Mouse (Mus musculus): ENCODE data around the gene Synpr.

Gene Synpr

DNA sequence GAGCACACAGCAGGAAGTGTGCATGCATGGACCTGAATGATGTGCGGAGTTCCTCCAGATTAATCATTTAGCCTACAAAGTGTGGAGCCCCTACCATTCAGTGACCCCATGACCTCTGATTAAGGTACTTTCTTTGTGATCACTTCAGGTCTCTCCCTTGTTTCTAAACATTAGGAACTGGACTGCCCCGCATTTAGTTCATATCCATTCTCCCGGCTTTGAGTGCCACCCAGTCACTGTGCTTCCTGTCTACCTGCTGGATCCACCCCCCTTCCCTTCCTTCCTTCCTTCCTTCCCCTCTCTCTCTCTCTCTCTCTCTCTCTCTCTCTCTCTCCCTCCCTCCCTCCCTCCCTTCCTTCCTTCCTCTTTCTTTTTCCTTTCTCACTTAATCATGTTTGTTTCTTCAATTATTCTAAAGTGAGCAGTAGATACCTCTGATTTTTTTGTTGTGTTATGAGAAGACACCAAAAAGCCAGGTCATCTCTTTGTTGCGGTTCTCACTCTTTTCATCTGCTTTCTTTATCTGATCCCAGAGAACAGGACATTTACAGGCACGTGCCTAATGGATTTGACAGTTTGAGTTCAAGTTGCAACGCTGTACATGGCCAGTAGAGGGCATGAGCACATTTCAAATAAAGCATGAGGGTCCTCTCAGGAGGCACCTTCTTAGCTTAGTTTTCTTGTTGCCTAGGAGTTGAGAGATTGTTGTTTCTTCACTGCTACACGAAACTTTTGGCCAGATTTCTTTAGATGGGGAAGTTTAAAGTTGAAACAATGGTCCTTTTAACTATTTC lies 71.2 kb downstream of the Synpr start:
- peak; percentile 83 to 84 for DNase-seq

DNA sequence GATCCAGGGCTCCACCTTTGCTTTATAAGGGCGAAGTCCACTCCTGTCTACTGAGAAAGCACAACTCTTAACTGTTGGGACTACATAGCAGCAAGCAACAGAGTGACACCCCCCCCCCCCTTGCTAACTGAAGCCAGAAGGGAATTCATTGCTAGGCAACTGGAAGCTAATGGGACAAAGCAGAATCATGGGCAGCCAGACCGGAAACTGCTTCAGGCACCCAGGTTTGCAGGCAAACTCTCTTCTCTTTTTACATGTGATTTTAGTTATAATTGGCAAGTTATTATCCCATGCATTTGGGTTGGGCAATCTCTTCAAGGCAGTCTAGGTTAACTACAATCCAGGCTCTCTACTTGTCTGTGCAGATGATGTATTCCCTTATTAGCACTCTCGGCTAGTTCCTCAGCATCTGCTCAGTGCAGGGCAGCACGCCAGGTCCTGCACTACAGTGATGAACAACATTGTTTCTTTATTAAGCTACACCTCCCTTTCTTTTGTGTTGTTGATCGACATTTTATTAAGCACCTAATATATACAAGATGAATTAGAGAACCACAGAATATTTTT lies 72.6 kb downstream of the Synpr start:
- DNase-seq = peak in 1 of 2 experiments; percentile 18

DNA sequence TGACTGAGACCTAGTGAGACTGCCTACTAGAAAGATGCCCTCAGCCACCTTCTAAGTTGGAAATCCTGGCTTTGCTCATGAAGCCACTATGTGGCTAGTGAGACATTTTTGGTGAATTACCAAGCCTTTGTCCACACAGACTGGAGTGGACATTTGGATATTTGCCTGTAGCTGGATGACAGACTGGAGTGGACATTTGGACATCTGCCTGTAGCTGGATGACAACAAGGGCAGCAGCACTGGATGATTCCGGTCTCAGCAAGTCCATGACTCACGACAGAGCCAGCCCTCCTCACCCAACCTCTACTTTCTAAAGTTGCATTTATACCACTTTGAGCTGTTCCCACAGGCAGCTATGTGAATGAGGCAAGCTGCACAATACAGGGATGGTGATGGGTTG lies 73.5 kb downstream of the Synpr start:
- no peak for DNase-seq

DNA sequence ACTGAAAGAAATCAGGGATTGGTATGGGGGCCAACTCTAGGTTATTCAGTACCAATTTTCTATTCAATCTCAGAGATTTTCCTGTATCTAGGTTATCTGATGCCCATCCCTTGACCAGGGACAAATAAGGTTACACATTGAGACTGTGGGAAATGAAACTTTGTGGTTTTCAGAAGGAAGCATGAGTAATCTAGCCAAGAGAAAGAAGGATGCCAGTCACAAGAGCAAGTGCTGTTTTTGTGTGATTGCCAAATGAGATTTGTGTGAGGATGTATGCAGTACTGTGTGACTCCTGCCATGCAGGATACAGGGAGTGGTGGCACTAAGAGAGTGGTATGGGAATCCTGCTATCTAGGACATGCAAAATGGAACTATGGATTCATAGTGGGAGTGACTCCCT lies 76.6 kb downstream of the Synpr start:
- no peak for DNase-seq

DNA sequence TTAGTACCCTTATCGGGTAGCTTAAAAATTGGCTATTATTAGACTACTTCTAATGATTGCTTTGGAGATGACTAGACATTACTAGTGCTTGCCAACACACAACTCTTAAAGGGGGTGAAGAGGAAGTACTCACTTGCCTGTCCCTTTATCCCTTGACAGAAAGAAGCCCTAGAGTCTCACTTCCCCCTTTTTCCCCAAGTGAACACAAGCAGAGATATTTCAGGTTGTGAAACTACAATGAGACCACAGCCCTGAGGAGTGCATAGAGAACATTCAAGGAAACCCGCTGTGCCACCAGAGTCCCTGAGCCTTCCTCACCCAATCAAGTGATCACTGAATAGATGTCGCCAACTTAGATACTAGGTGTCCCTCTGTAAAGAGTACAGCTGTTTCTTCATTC lies 77.1 kb downstream of the Synpr start:
- DNase-seq = no peak

DNA sequence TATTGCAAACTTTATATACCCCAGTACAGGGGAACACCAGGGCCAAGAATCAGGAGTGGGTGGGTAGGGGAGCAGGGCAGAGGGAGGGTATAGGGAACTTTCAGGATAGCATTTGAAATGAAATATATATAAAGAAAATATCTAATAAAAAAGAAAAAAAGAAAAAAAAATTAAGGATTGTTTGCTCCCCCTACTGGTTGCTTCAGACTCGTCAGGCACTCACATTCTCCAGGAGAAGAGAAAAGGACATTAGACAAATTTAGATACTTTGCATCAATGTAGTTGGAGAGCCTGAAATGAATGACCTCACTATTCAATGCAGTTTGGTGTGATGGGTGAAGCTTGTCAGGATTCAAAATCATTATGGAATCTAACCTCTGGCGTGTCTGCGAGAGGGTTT lies 83.7 kb downstream of the Synpr start:
- no peak for DNase-seq

DNA sequence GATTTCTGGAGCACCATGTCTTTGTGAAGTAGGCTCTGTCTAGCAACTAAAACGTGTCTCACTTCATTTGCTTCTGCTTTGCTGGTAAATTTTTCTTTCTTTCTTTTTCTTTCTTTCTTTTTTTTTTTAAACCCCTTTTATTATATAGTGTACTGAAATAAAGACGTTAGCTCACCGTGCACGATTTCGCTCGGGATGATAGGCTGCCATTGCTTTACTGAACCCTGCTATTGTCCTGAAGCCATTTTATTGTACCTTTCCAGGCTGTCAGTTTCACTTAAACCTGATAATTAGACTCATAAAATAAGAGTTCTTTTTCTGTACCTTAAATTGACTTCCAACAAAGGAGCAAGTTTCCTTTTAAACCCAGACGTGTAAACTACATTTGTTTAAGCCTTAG lies 104.5 kb downstream of the Synpr start:
- DNase-seq = no peak

DNA sequence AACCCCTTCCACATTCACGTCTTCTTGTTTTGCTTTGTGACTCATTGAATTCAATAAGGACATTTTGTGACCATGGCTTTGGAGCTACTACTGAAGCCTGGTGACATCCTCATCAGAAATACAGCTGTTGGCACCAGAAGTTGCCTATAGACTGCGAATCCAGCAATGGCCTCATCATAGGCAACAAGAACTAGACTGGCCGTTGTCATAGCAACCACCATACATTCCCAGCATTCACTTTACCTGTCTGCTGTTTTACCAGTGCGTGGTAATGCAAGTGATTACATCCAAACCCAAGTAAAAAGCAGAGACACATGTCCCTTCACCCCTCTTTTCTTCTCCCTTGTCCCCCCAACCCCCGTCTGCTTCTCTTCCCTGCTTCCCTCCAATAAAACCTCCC lies 105.4 kb downstream of the Synpr start:
- no peak for DNase-seq

DNA sequence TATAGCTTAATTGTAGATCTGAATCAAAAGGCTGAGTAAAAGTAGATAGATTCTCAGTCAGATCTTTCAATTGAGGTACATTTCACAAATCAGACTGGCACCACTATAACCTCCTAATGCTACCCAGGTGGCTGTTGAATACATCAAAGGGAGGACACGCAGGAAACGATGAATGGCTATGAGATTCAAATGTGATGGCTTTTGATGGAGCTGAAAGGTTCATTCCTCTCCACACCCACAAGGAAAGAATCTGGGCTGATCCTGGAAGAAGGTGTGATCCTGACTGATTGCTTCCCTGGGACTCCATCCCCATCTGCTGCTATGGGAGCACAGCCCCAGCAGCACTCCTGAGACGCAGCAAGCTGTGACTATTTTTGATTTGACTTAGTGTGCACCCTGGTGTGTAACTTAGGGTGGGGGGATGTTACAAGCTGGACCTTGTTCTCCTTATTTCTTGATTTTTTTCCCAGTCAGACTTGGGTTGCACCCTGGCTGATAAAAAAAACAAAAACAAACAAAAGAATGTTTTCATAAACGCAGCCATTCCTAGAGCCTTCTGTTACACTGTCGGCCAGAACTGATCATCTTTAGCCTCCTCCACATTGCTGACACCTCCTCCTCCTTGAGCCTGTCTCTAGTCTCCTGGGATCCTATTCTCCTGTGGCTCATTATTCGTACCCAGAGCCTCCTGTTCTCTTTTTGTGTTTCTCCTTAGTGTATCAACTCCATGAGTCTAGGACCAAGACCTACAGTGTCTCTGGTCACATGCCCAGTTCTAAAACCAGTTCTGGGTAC lies 114.8 kb downstream of the Synpr start:
- DNase-seq = peak in 1 of 2 experiments; percentile 7

DNA sequence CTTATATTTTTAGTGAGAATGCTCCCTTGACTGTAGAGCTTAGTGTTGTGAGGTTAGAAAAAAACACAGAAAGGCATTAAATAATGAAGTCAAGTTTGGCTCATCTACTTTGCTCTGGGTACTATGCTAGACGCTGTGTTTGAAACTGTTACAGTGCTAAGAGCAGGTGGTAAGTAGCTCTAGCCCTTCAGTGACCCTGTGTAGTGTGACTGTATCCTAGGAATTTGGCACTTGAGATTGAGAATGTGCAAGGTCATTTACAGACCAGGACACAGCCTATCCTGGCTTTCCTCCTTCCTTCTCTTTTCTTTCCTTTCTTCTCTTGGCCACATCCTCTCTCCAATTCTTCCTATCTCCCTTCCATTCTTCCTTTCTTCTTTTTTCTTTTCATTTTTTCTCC lies 127.1 kb downstream of the Synpr start:
- DNase-seq = no peak

DNA sequence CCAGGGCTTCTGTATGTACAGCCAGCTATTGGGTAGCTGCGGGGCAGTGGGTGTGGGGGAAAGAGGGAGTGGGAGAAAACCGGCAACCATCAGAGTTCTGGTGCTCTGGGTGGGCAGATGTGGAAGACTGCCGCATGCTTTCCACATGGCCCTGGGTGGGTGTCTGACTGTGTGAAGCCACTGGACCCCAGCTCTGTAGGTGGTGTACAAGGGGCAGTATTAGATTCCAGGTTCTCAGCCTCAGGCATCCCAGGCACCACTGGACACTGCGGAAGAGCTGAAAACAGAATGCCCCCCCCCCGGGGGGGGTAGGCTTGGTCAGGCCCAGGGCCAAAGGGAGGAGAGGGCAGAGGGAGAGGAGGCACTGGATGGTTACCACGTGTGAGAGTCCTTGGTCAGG lies 156.1 kb downstream of the Synpr start:
- DNase-seq = no peak

DNA sequence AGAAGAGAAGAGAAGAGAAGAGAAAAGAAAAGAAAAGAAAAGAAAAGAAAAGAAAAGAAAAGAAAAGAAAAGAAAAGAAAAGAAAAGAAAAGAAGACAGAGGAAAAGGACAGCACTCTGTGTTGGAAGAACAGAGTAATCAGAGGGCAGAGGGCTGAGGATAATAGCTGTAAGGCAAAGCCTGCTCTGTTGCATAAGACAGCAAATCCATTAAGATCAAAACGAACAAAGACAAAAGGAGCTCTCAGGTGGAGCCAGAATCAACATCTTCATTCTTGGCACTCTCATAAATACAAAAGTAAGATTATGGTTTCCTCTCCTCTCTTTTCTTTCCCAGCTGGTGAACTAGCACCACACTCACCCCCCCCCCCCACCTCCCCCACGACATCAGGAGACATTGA lies 160.3 kb downstream of the Synpr start:
- no peak for DNase-seq

DNA sequence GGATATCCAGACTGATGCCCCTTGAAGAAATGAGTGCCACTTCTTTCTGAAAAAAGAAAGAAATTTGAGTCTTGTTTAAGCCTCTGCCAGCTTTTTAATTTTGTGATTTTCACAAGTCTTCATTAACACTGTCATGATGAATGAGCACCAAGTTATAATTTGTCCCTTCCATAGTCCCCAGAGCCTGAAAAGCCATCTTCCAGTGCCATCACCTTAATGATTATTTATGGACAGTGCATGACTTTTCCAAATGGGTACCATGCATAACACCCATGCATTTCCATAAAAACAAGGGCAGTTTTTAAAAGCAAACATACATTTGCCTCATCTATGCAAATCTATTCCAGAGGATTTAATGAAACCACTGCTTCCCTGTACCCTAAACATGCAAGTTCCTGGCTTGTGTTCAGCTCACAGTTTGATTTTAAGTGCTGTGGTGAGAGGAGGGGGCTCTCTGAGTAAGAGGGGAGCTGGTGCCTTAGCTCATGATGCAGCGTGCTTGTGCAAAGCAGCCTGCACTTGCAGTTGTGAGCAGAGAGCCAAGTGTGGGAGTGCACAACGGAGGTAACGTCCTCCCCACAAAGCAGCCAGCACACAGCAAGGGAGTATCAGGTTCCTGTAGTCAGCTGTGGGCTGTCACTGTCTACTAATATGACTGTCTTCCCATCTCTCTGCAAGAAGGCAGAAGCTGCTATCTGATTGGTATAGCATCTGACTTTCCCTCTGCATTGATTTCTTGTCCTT lies 169.1 kb downstream of the Synpr start:
- peak; percentile 8 to 15 for DNase-seq

DNA sequence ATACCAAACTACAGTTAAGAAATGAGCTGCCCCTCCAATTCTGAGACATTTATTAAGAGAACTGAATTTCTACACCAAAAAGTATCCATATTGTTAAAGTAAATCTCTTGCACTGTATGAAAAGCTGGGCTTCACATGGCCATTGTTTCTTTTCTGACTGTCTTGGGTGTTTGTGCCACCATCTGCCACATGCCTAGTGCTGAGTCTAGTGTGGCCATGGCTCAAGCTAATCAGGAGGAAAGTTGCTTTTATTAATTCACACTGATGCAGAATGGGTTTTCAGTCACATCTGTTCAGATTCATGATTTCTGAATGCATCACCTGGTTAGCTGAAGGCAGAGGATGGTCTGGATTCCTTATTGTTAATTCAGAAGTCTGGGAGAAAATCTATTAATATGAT lies 170.4 kb downstream of the Synpr start:
- peak in 1 of 2 experiments; percentile 13 for DNase-seq

DNA sequence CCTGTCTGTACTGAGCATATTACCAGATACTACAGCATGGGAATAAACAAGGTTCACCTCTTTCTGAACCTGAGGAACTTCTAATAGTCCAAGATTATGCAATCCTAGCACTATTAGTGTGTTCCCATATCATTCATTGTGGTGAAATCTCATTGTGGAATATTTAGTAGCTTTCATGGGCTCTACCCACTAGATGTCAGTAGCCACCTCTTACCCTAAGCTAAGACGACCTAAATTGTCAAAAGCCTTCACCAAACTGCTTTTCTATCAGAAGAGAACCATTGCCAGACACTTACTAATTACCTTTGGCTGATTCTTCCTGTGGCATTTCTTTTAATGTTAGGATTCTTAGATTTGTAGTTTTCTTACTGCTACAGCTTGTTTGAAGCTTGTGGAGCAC lies 174.8 kb downstream of the Synpr start:
- peak in 1 of 2 experiments; percentile 15 for DNase-seq

DNA sequence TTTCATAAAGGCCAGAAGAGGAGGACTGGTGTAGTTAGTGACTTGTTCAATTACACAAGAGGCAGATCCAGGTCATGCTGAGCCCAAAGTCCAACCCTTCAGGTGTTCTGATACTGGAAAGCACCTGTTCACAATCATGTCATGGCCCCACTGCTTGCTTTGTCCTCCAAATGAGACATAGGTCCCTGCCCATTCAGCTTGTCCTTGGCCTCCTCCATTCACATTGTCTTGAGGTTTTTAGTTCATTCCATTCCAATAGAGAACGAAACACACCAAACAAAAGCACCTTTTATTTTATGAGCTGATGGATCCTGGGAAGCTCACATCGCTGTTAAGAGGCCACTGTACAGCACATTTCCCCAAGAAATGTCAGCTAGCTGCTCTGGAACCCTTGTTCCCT lies 184.6 kb downstream of the Synpr start:
- no peak for DNase-seq

DNA sequence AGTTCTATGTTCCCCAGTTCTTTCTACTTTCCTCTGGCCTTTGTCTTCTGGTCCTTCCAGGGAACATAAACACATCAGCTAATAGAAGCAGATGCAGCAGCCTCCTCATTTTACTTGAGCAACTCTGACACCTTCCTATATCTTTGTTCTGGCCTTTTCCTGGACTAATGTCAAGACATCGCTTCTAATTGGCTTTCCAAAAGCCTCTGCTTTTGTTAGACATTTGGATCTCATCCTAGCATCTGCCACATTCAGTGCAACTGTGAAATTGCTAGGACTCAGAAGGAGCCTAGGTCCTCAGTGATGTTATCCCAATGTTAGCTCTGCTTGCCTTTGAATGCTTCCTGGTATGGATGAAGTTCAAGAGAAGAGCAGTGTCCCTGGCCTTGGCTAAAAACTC lies 193.2 kb downstream of the Synpr start:
- DNase-seq = no peak

DNA sequence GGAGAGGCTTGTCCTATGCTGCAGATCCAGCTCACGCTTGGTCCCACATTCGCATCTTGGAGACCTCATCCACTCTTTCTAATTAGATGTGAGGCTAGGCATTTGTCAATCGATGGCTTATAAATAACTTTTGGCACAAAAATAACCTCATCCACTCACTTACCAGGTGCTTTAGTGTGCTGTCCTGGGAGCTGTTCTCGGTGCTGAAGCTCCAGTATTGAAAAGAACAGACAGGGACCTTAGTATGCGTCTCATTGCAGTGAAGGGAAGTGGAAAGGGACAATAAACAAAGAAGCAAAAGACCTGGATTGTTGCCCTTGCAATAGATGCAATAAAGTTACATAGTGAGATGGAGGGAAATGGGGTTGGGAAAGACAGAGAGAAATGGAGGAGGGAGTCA lies 220.8 kb downstream of the Synpr start:
- DNase-seq = no peak

DNA sequence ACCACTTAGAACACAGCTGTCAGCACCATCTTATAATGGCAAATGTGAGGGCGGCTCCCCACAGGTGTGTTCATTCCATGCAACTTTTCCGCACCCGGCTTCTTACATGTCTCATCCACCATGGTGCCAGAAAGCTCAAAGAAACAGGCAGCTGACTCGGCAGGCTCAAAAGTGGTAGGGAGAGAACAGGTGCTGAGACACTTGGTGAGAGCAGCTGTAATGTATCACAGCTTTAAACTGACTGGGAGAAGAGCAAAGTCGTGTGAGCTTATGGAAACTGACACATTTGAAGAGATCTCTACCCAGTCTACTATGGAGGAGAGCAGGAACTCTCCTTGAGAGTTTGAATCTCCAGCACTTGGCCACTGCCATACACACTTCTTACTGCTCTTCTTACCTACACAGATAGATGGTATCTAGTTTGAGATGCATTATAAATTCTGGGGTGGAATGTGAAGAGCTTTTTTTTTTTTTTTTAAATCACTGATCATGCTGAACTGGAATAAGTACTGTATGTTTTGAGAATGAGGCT lies 234.1 kb downstream of the Synpr start:
- DNase-seq = no peak

DNA sequence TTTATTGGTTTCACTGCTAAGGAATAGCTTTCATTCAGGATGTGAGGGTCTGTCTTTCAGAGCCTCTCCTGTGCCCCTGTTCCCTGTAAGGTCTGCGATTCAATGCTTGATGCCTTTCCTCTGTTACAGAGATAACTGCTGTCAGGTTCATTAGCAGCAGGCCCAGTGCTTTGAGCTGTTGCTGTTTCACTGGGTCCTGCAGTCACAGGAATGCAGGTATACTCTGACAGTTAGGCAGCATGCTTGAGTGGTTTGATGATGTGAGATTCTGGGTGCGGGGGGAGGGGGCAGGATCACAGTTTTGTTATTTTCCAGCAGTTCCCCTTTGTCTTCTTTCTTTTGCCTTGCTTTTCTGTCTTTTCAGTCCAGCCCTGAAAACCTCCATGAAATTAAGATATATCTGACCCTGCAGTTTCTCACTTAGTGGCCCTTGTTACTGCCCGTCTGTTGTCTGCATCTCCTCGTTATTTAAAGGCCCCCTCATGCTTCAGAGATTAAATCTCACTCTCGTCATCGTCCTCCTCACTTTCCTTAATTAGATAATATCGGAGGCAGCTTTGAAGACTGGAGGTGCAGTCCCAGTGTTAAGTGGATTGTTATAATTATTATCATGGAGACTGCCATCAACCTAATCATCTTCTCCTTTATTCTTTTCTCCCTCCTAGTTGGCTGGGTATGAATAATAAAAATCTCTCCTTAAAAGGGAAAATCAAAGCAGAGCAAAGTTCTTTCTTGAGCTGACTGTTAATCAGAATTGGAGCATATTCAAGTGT lies 234.8 kb downstream of the Synpr start:
- no peak for DNase-seq

DNA sequence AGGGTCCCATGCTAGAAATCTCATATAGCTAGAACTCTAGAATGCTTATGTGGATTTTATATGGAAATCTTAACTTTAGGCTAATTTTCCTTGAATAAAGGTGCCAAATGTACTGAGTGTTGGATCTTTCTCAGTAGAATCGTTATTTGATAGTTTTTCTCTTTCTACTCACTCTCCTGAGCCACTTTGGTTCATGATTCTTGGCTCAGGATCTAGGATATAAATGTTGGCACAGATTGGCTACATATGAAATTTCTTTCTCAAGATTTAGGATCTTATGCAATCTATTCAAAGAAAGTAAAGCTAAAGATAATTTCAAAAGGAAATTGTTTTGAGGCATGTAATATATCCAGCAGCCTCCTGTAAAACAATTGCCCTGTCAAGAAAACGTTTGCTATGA lies 263.2 kb downstream of the Synpr start:
- DNase-seq = no peak

DNA sequence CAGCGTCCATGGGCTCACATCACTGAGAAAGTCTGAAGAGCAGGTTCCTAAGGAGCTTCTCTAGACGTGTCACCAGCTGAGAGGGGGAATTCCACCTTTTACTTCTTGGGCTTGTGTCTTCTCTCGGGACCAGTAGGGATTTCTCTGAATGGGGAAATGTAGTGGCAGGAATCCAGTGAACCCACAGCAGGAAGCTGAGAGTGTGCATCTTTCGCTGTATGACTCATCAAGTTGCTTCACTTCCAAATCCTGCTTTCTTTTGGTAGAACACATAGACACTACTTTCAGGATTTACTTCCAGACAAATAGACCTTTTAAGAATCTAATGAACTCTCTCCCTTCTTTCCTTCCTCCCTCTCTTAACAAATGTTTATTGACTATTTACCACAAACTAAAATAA lies 266.6 kb downstream of the Synpr start:
- DNase-seq = peak in 1 of 2 experiments; percentile 12
